Mouse (Mus musculus) bone marrow macrophage, adult 2 months (primary cell): ENCODE measurements around the gene Cdk8. TPM values are rescaled to one million over a fixed set of nuclear protein-coding genes. Genes with fewer than 3 reads are reported as not detected.
A peak's percentile ranks its signal among the peaks of the same experiment; 100 is the strongest.

Experiments
- H3K27ac ChIP-seq: 2 replicates; pipeline ENCODE4 v1.5.1; 2012; ENCODE audit warnings: low read depth, low read length; ENCODE audit not compliant: insufficient read depth
- H3K4me1 ChIP-seq: 2 replicates; pipeline ENCODE4 v1.6.1; 2012; ENCODE audit warnings: low read length; ENCODE audit not compliant: control insufficient read depth, insufficient read depth
- H3K4me3 ChIP-seq: 2 replicates; pipeline ENCODE4 v1.5.1; 2012; ENCODE audit warnings: mild to moderate bottlenecking, low read length, moderate library complexity; ENCODE audit not compliant: insufficient read depth
- CTCF ChIP-seq: IDR thresholded peaks from 2 replicates; pipeline ENCODE4 v1.5.1; 2012; ENCODE audit warnings: low read depth, mild to moderate bottlenecking, low read length, moderate library complexity
- POLR2A ChIP-seq: IDR thresholded peaks from 2 replicates; pipeline ENCODE4 v1.6.1; 2012; ENCODE audit warnings: mild to moderate bottlenecking, low read depth, low read length, borderline replicate concordance
- polyA plus RNA-seq: library from polyadenylated mRNA; stranded (reverse); fragments of >200 nt; gene quantifications from 2 replicates; pipeline ENCODE4 v1.2.4, GENCODE M21; 2012; ENCODE audit not compliant: missing spikeins, insufficient read depth, insufficient read length

Gene Cdk8
- polyA plus RNA-seq, 1 experiment, result 25.3 TPM

- Histone ChIP-seq H3K27ac (no peak overlapping the region), H3K4me3 (no peak overlapping the region), H3K4me1 (0 out of 2 replicates have a peak, but pooled peaks cover 2% of the 10 kb centered on the region)
- no peak for TF ChIP-seq POLR2A
- TF ChIP-seq CTCF, result no peak
Observed at GRCm38 (mm10) chr5:146200580-146200979, 30.4 kb upstream of the Cdk8 start.

GRCm38 (mm10) chr5:146203921-146204320, 27.1 kb upstream of the Cdk8 start:
- TF ChIP-seq CTCF (no peak), POLR2A (no peak)
- Histone ChIP-seq H3K4me1 (0 out of 2 replicates have a peak, but pooled peaks cover 2% of the 10 kb centered on the region), H3K27ac (no peak overlapping the region), H3K4me3 (no peak overlapping the region)

- Histone ChIP-seq H3K4me1 (0 out of 2 replicates have a peak, but pooled peaks cover 2% of the 10 kb centered on the region), H3K4me3 (no peak overlapping the region), H3K27ac (no peak overlapping the region)
- no peak for TF ChIP-seq POLR2A
- TF ChIP-seq CTCF, result no peak
Observed at GRCm38 (mm10) chr5:146205537-146205936, 25.5 kb upstream of the Cdk8 start.

- H3K4me3 ChIP-seq, result peak overlapping the region; percentile 69
- no peak for TF ChIP-seq CTCF
- no peak for TF ChIP-seq POLR2A
- H3K27ac ChIP-seq, result peak overlapping the region; percentile 38; the same call in 1 of the 2 replicates
- peaks cover 10% of the 10 kb centered on the region for H3K4me1 ChIP-seq
Observed at GRCm38 (mm10) chr5:146220501-146220878, 10.5 kb upstream of the Cdk8 start.

- Histone ChIP-seq H3K27ac (peak within 1 kb of the TSS; percentile 98), H3K4me3 (peak within 1 kb of the TSS; percentile 96), H3K4me1 (peaks cover 10% of the 10 kb centered on the region)
- TF ChIP-seq POLR2A (no peak), CTCF (no peak)
Observed at GRCm38 (mm10) chr5:146220879-146221714, 9.9 kb upstream of the Cdk8 start, which contains the start of gene Rnf6. Gene Rnf6 (minus strand): TSS chr5:146221555.

GRCm38 (mm10) chr5:146221722-146222121, 9.3 kb upstream of the Cdk8 start:
- Histone ChIP-seq H3K4me3 (peak overlapping the region; percentile 96), H3K27ac (peak overlapping the region; percentile 98), H3K4me1 (peaks cover 10% of the 10 kb centered on the region)
- TF ChIP-seq POLR2A, result no peak
- TF ChIP-seq CTCF, result no peak

GRCm38 (mm10) chr5:146223786-146224185, 7.2 kb upstream of the Cdk8 start:
- Histone ChIP-seq H3K4me1 (peaks cover 10% of the 10 kb centered on the region), H3K27ac (no peak overlapping the region), H3K4me3 (no peak overlapping the region)
- TF ChIP-seq POLR2A (no peak), CTCF (no peak)

- no peak overlapping the region for H3K4me3 ChIP-seq
Observed at GRCm38 (mm10) chr5:146227496-146227895, 3.5 kb upstream of the Cdk8 start.

GRCm38 (mm10) chr5:146229869-146230650, 970 bp upstream of the Cdk8 start:
- TF ChIP-seq POLR2A (no peak), CTCF (no peak)
- H3K27ac ChIP-seq, result no peak overlapping the region
- H3K4me3 ChIP-seq, result no peak overlapping the region

More at GRCm38 (mm10) chr5:146227496-146227895, 3.5 kb upstream of the Cdk8 start:
- peaks cover 4% of the 10 kb centered on the region; the same call in 1 of the 2 replicates for H3K4me1 ChIP-seq
- H3K27ac ChIP-seq, result no peak overlapping the region
- TF ChIP-seq CTCF, result no peak
- TF ChIP-seq POLR2A, result no peak

More at GRCm38 (mm10) chr5:146229869-146230650, 970 bp upstream of the Cdk8 start:
- H3K4me1 ChIP-seq, result peaks cover 11% of the 10 kb centered on the region; the same call in 1 of the 2 replicates
